Mouse (Mus musculus) thymus, adult 2 months (tissue): ENCODE results near the gene Arpc2.
A peak's percentile ranks its signal among the peaks of the same experiment; 100 is the strongest.

Experiments used
- CTCF ChIP-seq: fragments of 200-500 bp; IDR thresholded peaks from 2 replicates; pipeline ENCODE4 v1.5.1; 2012; ENCODE audit warnings: mild to moderate bottlenecking, control low read depth, low read length, moderate library complexity, borderline replicate concordance; ENCODE audit not compliant: control insufficient read depth, poor library complexity, insufficient read depth; ENCODE audit errors: extremely low read depth
- POLR2A ChIP-seq: fragments of 200-500 bp; IDR thresholded peaks from 2 replicates; pipeline ENCODE4 v1.6.1; 2012; ENCODE audit warnings: mild to moderate bottlenecking, low read length, control low read depth, moderate library complexity; ENCODE audit not compliant: control insufficient read depth, poor library complexity, insufficient read depth; ENCODE audit errors: extremely low read depth

GRCm38 (mm10) chr1:74303509-74304338, 67.8 kb downstream of the Arpc2 start:
- TF ChIP-seq POLR2A (no peak), CTCF (0 out of 2 replicates have a peak, but pooled peaks have one; percentile 50)
